9 mouse cellular contexts compared by ENCODE assay signal in the genomic region with DNA sequence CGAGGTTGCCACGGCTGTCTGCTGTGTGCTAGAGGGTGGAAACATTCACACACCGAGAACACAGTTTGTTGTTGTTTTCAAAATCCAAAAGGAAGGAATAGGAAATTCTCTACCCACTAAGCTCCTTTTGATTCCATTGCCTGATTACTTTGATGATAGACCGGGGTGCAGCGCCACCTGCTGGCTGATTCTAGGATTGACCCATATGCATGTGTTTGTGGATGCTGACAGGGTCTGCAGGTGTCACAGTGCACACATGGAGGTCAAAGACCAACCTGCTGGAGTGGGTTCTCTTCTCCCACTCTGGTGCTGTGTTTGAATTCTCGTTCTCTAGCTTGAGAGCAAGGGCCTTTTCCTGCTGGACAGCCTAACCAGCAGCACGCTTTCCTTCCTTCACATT. TPM values are rescaled to one million over a fixed set of nuclear protein-coding genes. Genes with fewer than 3 reads are reported as not detected.
DNase-seq lines count a peak whose midpoint lies in the region; ATAC-seq lines count a peak whose summit lies in the region.
"Had no signal": no experiment of that assay in that cellular context is flagged by ENCODE, and none has a peak within 500 bp of the region (broad histone marks: within the 10 kb centered on the region; RNA-seq: fewer than 3 reads in every experiment).

No protein-coding gene starts in this region.

- H3K9ac ChIP-seq in heart, embryonic 12.5 days: no peak overlapping the region
- H3K9ac ChIP-seq in midbrain, embryonic 11.5 days (ENCODE audit: low read length): no peak overlapping the region
- H3K9ac ChIP-seq: neural tube, embryonic 12.5 days had no signal

- peaks cover 9% of the 10 kb centered on the region for H3K4me1 ChIP-seq in heart, embryonic 12.5 days (replicated peaks)
- H3K4me1 ChIP-seq in midbrain, embryonic 11.5 days (ENCODE audit: control insufficient read depth, insufficient read depth, low read length): no peaks in the 10 kb centered on the region
- H3K4me1 ChIP-seq: neural tube, embryonic 12.5 days had no signal

- H3K9me3 ChIP-seq in heart, embryonic 12.5 days (replicated peaks): no peaks in the 10 kb centered on the region
- no peaks in the 10 kb centered on the region for H3K9me3 ChIP-seq in midbrain, embryonic 11.5 days (ENCODE audit: control insufficient read depth, low read length)
- H3K9me3 ChIP-seq: neural tube, embryonic 12.5 days had no signal

- H3K27me3 ChIP-seq in heart, embryonic 12.5 days (replicated peaks): peaks cover 11% of the 10 kb centered on the region; the same call in 1 of the 2 replicates
- 0 out of 2 replicates have a peak, but pooled peaks cover 2% of the 10 kb centered on the region for H3K27me3 ChIP-seq in midbrain, embryonic 11.5 days (ENCODE audit: control insufficient read depth, insufficient read depth, low read length)
- H3K27me3 ChIP-seq: neural tube, embryonic 12.5 days had no signal

- no peak overlapping the region for H3K4me2 ChIP-seq in heart, embryonic 12.5 days
- H3K4me2 ChIP-seq in midbrain, embryonic 11.5 days: no peak overlapping the region
- H3K4me2 ChIP-seq: neural tube, embryonic 12.5 days had no signal

- H3K27ac ChIP-seq in heart, embryonic 12.5 days (ENCODE audit: poor library complexity, severe bottlenecking): no peak overlapping the region
- no peak overlapping the region for H3K27ac ChIP-seq in midbrain, embryonic 11.5 days (ENCODE audit: low read depth, low read length)
- H3K27ac ChIP-seq: neural tube, embryonic 12.5 days had no signal

- H3K4me3 ChIP-seq in heart, embryonic 12.5 days: no peak overlapping the region
- H3K4me3 ChIP-seq in midbrain, embryonic 11.5 days (ENCODE audit: low read depth, low read length): no peak overlapping the region
- H3K4me3 ChIP-seq: neural tube, embryonic 12.5 days had no signal

- DNase-seq in heart, adult 11 months: peak; percentile 95
- peak; percentile 49 for DNase-seq in brain, embryonic 18.5 days (ENCODE audit: low read depth, low spot score)
- peak; percentile 32 for DNase-seq in fibroblast of lung, adult 2 months (ENCODE audit: low read depth)
- peak; percentile 86 for DNase-seq in heart, postnatal 4 days
- peak; percentile 63 for DNase-seq in left cerebral cortex, adult 11 months (ENCODE audit: low spot score)
- DNase-seq in midbrain, embryonic 11.5 days (ENCODE audit: low spot score, missing footprints): peak; percentile 97
- peak; percentile 79 to 87 for DNase-seq in spleen, postnatal 10 days (ENCODE audit: low spot score in 2 of 2)

- ATAC-seq in heart, embryonic 12.5 days (ENCODE audit: insufficient number of reproducible peaks, low FRiP score): no peak
- no peak; the same call in 1 of the 2 replicates for ATAC-seq in midbrain, embryonic 11.5 days (ENCODE audit: low FRiP score)

- WGBS in heart, embryonic 12.5 days: 31% methylated on average over 7 of the region's 7 CpGs
- 33% methylated on average over 7 of the region's 7 CpGs for WGBS in midbrain, embryonic 11.5 days

- H3K36me3 ChIP-seq in heart, embryonic 12.5 days: no peaks in the 10 kb centered on the region
- H3K36me3 ChIP-seq in midbrain, embryonic 11.5 days (ENCODE audit: control insufficient read depth, insufficient read depth, low read length): no peaks in the 10 kb centered on the region
- H3K36me3 ChIP-seq: neural tube, embryonic 12.5 days had no signal

RNA-seq across cellular contexts. Expression of gene Tekt5, which starts 3.9 kb away (rescaled TPM):
- polyA plus RNA-seq in heart, embryonic 12.5 days (2016; fragmentation: Nextera tagmentation; extraction: Ambion mirVana): 0.21 and 0.24 TPM in 2 replicates
- under 1 TPM; 0.33 to 0.34 TPM for total RNA-seq in heart, postnatal 4 days (2021)
- polyA plus RNA-seq in midbrain, embryonic 11.5 days (2014; fragmentation: Nextera tagmentation; extraction: Ambion mirVana): 0.16 and 0.18 TPM in 2 replicates

RNA-seq across cellular contexts. Expression of gene Nubp1, which starts 12.6 kb away (rescaled TPM):
- polyA plus RNA-seq in heart, embryonic 12.5 days (2016; fragmentation: Nextera tagmentation; extraction: Ambion mirVana): 37.9 and 41.6 TPM in 2 replicates
- total RNA-seq in heart, postnatal 4 days (2021): 10 to 100 TPM; 18.8 to 18.9 TPM
- polyA plus RNA-seq in midbrain, embryonic 11.5 days (2014; fragmentation: Nextera tagmentation; extraction: Ambion mirVana): 66.5 and 71.8 TPM in 2 replicates

RNA-seq across cellular contexts. Expression of gene Tvp23a, which starts 48.0 kb away (rescaled TPM):
- 6.5 and 6.7 TPM in 2 replicates for polyA plus RNA-seq in heart, embryonic 12.5 days (2016; fragmentation: Nextera tagmentation; extraction: Ambion mirVana)
- total RNA-seq in heart, postnatal 4 days (2021): 1 to 10 TPM; 1.1 to 1.4 TPM
- polyA plus RNA-seq in midbrain, embryonic 11.5 days (2014; fragmentation: Nextera tagmentation; extraction: Ambion mirVana): 24.5 and 25.0 TPM in 2 replicates

Comparison
In these comparisons a context has a peak if more than half of its experiments do, and no peak if none do; other contexts are left out.
1. DNase-seq: peak in every context shown above with its lines; median percentile 97 in midbrain, embryonic 11.5 days; 95 in heart, adult 11 months; 86 in heart, postnatal 4 days; 83 in spleen, postnatal 10 days; 63 in left cerebral cortex, adult 11 months; 49 in brain, embryonic 18.5 days; 32 in fibroblast of lung, adult 2 months.